Mouse (Mus musculus) layer of hippocampus, adult 2 months (tissue): Measurements from ENCODE around the gene Agr2. TPM values are rescaled to one million over a fixed set of nuclear protein-coding genes. Genes with fewer than 3 reads are reported as not detected.

Source experiments
- DNase-seq, 2 experiments: peaks; one replicate each; pipeline ENCODE4 v3.0.0; 2022; ENCODE audit warnings: low spot score in 2 of 2
- H3K27ac ChIP-seq: fragments of 200-600 bp; 2 replicates; pipeline ENCODE4 v1.8.1; 2022
- H3K4me3 ChIP-seq: fragments of 200-600 bp; 2 replicates; pipeline ENCODE4 v1.8.1; 2022; ENCODE audit warnings: mild to moderate bottlenecking
- CTCF ChIP-seq: fragments of 200-600 bp; conservative IDR thresholded peaks from 2 replicates; pipeline ENCODE4 v1.8.1; 2022; ENCODE audit warnings: antibody characterized with exemption, mild to moderate bottlenecking, moderate library complexity
- total RNA-seq, 2 experiments: library from RNA; stranded (reverse); gene quantifications; 2 replicates each; pipeline ENCODE4 v1.2.3; 2021

Agr2 gene
- total RNA-seq, 2 experiments from 2014 or later: not detected

GRCm38 (mm10) chr12:35995799-35996198 is 3.1 kb downstream of the Agr2 start:
- H3K4me3 ChIP-seq: no peak overlapping the region
- TF ChIP-seq CTCF: peak; percentile 85
- peak in 1 of 2 experiments; percentile 26 for DNase-seq
- H3K27ac ChIP-seq: no peak overlapping the region

DNA sequence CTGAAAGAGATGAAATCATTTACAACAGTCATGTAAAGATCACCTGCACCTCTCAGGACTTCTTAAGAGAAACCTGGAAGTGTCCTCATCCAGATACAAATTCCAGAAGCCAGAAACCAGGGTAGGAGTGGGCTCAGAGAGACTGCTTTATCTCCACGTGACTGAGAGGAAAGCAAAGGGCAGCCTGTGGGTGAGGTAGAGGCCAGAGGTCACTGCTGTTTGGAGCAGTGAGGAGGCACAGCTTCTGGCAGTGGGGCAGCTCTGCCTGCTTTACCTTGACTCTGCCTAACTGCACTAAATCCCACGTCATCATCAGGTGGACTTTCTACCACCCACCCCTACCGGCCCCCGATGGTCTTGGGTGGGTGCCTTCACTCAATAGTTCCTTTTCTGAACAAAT is 12.0 kb downstream of the Agr2 start:
- no peak for DNase-seq
- H3K27ac ChIP-seq: no peak overlapping the region
- TF ChIP-seq CTCF: no peak
- H3K4me3 ChIP-seq: no peak overlapping the region

GRCm38 (mm10) chr12:36007581-36007980 is 14.9 kb downstream of the Agr2 start:
- no peak overlapping the region for H3K27ac ChIP-seq
- DNase-seq: no peak
- TF ChIP-seq CTCF: no peak
- H3K4me3 ChIP-seq: no peak overlapping the region

DNA sequence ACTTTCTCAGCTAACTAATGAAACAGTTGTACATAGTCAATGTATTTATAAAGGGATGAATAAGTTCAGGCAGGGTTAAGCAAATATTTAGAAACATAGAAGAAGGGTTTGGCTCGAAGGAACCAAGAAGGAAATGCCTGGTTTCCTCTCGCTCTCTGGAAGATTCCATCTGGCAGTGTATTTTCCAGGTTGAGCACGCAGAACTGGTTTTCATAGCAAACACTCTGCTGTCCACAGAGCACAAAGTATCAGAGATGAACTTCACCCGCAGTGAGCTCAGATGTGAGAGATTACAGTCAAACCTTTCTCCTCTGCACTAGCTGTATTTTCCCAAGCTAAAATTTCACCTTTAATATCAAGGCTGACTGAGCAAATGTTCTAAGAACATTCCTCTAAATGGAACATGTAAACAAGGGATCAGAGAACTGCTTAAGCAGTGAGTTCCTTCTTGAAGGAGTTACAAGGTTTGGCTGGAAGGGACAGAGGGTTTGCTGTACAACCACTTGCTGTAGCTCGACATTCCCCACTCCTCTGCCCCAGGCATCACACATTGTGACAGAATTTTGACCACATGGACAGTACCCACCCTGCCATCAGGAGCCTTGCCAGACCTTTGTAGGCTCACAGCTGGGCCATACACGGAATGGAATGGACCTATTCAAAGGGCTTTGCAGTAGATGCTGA is 15.8 kb downstream of the Agr2 start:
- no peak for DNase-seq
- TF ChIP-seq CTCF: no peak
- Histone ChIP-seq H3K4me3 (no peak overlapping the region), H3K27ac (peak overlapping the region; percentile 28; the same call in 1 of the 2 replicates)

DNA sequence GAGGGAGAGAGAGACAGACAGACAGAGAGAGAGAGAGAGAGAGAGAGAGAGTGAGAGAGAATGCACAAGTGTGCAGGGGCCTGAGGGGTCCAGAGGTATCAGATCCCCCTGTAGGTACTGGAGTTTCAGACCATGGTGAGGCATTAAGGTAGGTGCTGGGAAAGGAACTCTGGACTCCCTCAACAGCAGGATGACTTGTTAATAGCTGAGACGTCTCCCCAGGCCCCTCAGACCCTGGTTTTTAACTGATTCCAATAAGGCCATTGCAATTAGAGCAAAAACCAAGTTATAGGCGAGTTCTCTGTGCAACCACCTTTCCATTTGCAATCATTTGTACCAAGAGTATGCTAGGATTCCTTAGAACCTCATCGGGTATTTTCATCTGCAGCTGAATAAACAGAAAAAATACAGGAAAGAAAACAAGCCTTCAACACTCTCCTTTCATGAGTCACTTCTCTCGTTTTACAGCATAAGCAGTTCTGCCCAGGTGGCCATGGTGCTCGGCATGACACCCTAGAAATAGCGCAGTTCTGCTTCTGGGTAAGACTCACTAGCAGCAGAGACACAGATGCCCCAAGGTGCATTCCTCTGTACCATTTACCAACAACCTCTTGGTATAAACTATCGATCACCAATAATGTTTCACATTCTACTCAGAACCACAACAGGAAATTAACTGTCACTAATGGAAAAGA is 20.7 kb downstream of the Agr2 start:
- no peak overlapping the region for H3K4me3 ChIP-seq
- H3K27ac ChIP-seq: no peak overlapping the region
- peak in 1 of 2 experiments; percentile 6 for DNase-seq
- TF ChIP-seq CTCF: no peak

GRCm38 (mm10) chr12:36017791-36018190 is 25.1 kb downstream of the Agr2 start:
- H3K27ac ChIP-seq: no peak overlapping the region
- peak; percentile 66 for TF ChIP-seq CTCF
- DNase-seq: peak in 1 of 2 experiments; percentile 45

GRCm38 (mm10) chr12:36019572-36019971 is 26.9 kb downstream of the Agr2 start:
- no peak for TF ChIP-seq CTCF
- Histone ChIP-seq H3K27ac (no peak overlapping the region), H3K4me3 (no peak overlapping the region)
- no peak for DNase-seq

More at GRCm38 (mm10) chr12:36017791-36018190, 25.1 kb downstream of the Agr2 start:
- no peak overlapping the region for H3K4me3 ChIP-seq

DNA sequence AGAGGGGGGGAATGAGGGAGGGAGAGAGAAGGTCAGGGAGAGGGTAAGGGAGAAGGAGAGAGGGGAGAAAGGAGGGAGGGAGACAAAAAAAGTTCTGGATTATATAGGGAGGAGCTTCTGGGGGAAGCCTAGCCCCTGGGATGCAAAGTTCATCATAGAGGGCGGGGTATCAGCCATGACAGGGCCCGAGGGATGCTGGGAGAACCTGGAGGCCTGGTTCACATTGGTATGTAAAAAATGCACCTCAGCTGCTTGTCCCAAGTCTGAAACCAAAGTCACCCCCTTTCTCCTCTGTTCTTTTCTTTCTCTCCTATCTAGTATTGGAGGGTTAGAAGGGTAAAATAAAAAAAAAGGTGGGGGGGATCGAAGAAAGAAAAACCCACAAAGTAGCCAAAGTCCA is 27.4 kb downstream of the Agr2 start:
- no peak for DNase-seq
- Histone ChIP-seq H3K4me3 (no peak overlapping the region), H3K27ac (no peak overlapping the region)
- TF ChIP-seq CTCF: no peak

DNA sequence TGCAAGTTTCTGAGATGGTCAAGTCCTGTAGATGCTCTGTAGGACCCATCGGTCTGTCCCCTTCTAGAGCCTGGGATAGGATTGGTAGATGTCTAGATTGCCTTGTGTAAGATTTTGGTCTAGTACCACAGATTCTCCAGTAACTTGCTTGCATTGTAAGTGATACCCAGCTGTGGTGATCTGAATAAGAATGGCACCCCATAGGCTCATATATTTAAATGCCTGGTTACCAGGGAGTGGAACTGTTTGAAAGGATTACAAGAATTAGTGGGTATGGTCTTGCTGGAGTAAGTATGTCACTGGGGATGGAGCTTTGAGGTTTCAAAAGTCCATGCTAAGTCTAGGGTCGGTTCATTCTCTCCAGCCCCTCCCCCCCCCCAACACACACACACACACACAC is 28.0 kb downstream of the Agr2 start:
- no peak for DNase-seq
- no peak for TF ChIP-seq CTCF
- no peak overlapping the region for H3K4me3 ChIP-seq
- no peak overlapping the region for H3K27ac ChIP-seq

DNA sequence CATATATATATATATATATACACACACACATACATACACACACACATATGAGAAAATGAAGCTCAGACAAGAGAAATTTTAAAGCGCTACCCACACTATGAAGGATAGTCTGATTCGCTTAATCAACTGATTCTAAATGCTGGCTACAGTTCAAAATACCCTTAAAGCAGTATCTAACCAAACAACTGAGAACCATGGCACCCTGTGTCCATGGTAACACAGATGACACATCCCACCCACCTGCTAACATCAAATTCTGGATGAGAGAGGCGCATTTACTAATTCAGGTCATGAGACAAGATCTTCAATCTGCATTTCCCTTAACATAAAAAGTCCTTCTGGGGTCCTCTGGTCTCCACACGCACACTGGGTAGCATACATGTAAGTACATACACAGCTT is 33.4 kb downstream of the Agr2 start:
- H3K4me3 ChIP-seq: no peak overlapping the region; the same call in 1 of the 2 replicates
- no peak for TF ChIP-seq CTCF
- peak overlapping the region; percentile 72; the same call in 1 of the 2 replicates for H3K27ac ChIP-seq
- DNase-seq: no peak

GRCm38 (mm10) chr12:36027171-36027570 is 34.5 kb downstream of the Agr2 start:
- H3K4me3 ChIP-seq: no peak overlapping the region
- TF ChIP-seq CTCF: no peak
- peak overlapping the region; percentile 72 for H3K27ac ChIP-seq
- no peak for DNase-seq

GRCm38 (mm10) chr12:36028968-36029645 is 36.4 kb downstream of the Agr2 start:
- H3K27ac ChIP-seq: peak overlapping the region; percentile 63
- no peak for DNase-seq
- H3K4me3 ChIP-seq: no peak overlapping the region
- TF ChIP-seq CTCF: no peak

- no peak for TF ChIP-seq CTCF
- DNase-seq: no peak
- no peak overlapping the region for H3K4me3 ChIP-seq
- peak overlapping the region; percentile 66; the same call in 1 of the 2 replicates for H3K27ac ChIP-seq
Measured at GRCm38 (mm10) chr12:36029687-36030086, 37.0 kb downstream of the Agr2 start.
